Mouse (Mus musculus) kidney, postnatal 0 days (tissue): ENCODE data around the gene Bad. TPM values are rescaled to one million over a fixed set of nuclear protein-coding genes. Genes with fewer than 3 reads are reported as not detected.
A peak's percentile ranks its signal among the peaks of the same experiment; 100 is the strongest.

Experiments used
- ATAC-seq: fragments of 200-750 bp; cut with Nextera tagmentation; replicated peaks from 2 replicates; pipeline ENCODE4 v1.8.0; 2017; ENCODE audit warnings: low read depth, moderate number of reproducible peaks, moderate TSS enrichment, moderate library complexity; ENCODE audit not compliant: low FRiP score
- DNase-seq: peaks from one replicate; pipeline ENCODE4 v3.0.0-alpha.2; 2016; ENCODE audit warnings: low spot score
- H3K27ac ChIP-seq: fragments of 300-500 bp; sonication (generic); 2 replicates; pipeline ENCODE4 v1.5.1; 2014; ENCODE audit warnings: mild to moderate bottlenecking
- H3K27me3 ChIP-seq: fragments of 300-500 bp; sonication (generic); 2 replicates; pipeline ENCODE4 v1.6.1; 2014; ENCODE audit warnings: low read length, mixed read lengths; ENCODE audit not compliant: insufficient read depth
- H3K36me3 ChIP-seq: fragments of 300-500 bp; sonication (generic); 2 replicates; pipeline ENCODE4 v1.6.1; 2014; ENCODE audit warnings: low read length, mixed read lengths; ENCODE audit not compliant: insufficient read depth
- H3K4me1 ChIP-seq: fragments of 300-500 bp; sonication (generic); replicated peaks from 2 replicates; pipeline ENCODE4 v1.6.1; 2014; ENCODE audit warnings: antibody characterized with exemption, low read length, mixed read lengths; ENCODE audit not compliant: insufficient read depth
- H3K4me2 ChIP-seq: fragments of 300-500 bp; sonication (generic); 2 replicates; pipeline ENCODE4 v1.6.1; 2014; ENCODE audit warnings: mild to moderate bottlenecking, low read length, moderate library complexity, mixed read lengths
- H3K4me3 ChIP-seq: fragments of 300-500 bp; sonication (generic); replicated peaks from 2 replicates; pipeline ENCODE4 v1.5.1; 2014; ENCODE audit warnings: low read depth, low read length
- H3K9ac ChIP-seq: fragments of 300-500 bp; sonication (generic); 2 replicates; pipeline ENCODE4 v1.6.1; 2014; ENCODE audit warnings: low read depth, low read length
- H3K9me3 ChIP-seq: fragments of 300-500 bp; sonication (generic); replicated peaks from 2 replicates; pipeline ENCODE4 v1.6.1; 2016; ENCODE audit warnings: low read length, inconsistent platforms, mixed read lengths
- CTCF ChIP-seq: IDR thresholded peaks from 2 replicates; pipeline ENCODE4 v1.5.1; 2016; ENCODE audit warnings: antibody characterized with exemption, low read depth, mild to moderate bottlenecking, moderate library complexity
- WGBS: fragments of 180-500 bp; shearing (Covaris S2); extraction: QIAGEN DNeasy Blood & Tissue Kit; methylation state at CpG from one replicate; pipeline ENCODE4 v1.1.7; 2014; 5-methylcytosine and 5-hydroxymethylcytosine counted together
- polyA plus RNA-seq: library from polyadenylated mRNA; unstranded; fragments of >200 nt; fragmentation: Nextera tagmentation; extraction: Ambion mirVana; gene quantifications from 2 replicates; pipeline ENCODE4 v1.2.1, GENCODE M21; 2015

Bad gene
- polyA plus RNA-seq, 1 experiment from 2014 or later: 75.8 TPM

GRCm38 (mm10) chr19:6932018-6932417, 9.6 kb upstream of the Bad start:
- DNase-seq (no peak), ATAC-seq (no peak)
- Histone ChIP-seq H3K4me3 (no peak overlapping the region), H3K9me3 (no peaks in the 10 kb centered on the region), H3K4me1 (peaks cover 10% of the 10 kb centered on the region; the same call in 1 of the 2 replicates), H3K4me2 (no peak overlapping the region), H3K27me3 (peaks cover 32% of the 10 kb centered on the region), H3K36me3 (no peaks in the 10 kb centered on the region), H3K27ac (no peak overlapping the region), H3K9ac (no peak overlapping the region)
- 74% methylated on average over 1 of the region's 1 CpGs for WGBS
- TF ChIP-seq CTCF: no peak

- DNase-seq (no peak), ATAC-seq (no peak)
- WGBS: 41% methylated on average over 4 of the region's 4 CpGs
- Histone ChIP-seq H3K9me3 (no peaks in the 10 kb centered on the region), H3K4me3 (peak overlapping the region; percentile 38; the same call in 1 of the 2 replicates), H3K4me2 (peak overlapping the region; percentile 84; the same call in 1 of the 2 replicates), H3K9ac (no peak overlapping the region), H3K36me3 (no peaks in the 10 kb centered on the region), H3K4me1 (peaks cover 10% of the 10 kb centered on the region; the same call in 1 of the 2 replicates), H3K27ac (no peak overlapping the region), H3K27me3 (peaks cover 25% of the 10 kb centered on the region)
- TF ChIP-seq CTCF: no peak
Measured at GRCm38 (mm10) chr19:6933102-6933435, 8.6 kb upstream of the Bad start.

GRCm38 (mm10) chr19:6933436-6934194, 8.0 kb upstream of the Bad start:
- Histone ChIP-seq H3K4me3 (peak overlapping the region; percentile 38), H3K9me3 (no peaks in the 10 kb centered on the region), H3K4me1 (peaks cover 10% of the 10 kb centered on the region; the same call in 1 of the 2 replicates), H3K36me3 (no peaks in the 10 kb centered on the region), H3K9ac (peak overlapping the region; percentile 49), H3K27me3 (peaks cover 21% of the 10 kb centered on the region), H3K4me2 (peak overlapping the region; percentile 84), H3K27ac (no peak overlapping the region)
- no peak for TF ChIP-seq CTCF
- ATAC-seq: peak; percentile 40
- WGBS: 3% methylated on average over 57 of the region's 58 CpGs
- no peak for DNase-seq

- no peak for TF ChIP-seq CTCF
- no peak for ATAC-seq
- Histone ChIP-seq H3K4me3 (peak within 1 kb of the TSS; percentile 38), H3K9me3 (no peaks in the 10 kb centered on the region), H3K4me2 (peak within 1 kb of the TSS; percentile 84), H3K27ac (no peak within 1 kb of the TSS), H3K27me3 (peaks cover 21% of the 10 kb centered on the region), H3K4me1 (peaks cover 14% of the 10 kb centered on the region; the same call in 1 of the 2 replicates), H3K9ac (peak within 1 kb of the TSS; percentile 49), H3K36me3 (no peaks in the 10 kb centered on the region)
- 12% methylated on average over 23 of the region's 23 CpGs for WGBS
- DNase-seq: no peak
Measured at GRCm38 (mm10) chr19:6934195-6934977, 7.3 kb upstream of the Bad start, which contains the start of gene Kcnk4. Gene Kcnk4, minus strand, starts transcription at chr19:6934515.

GRCm38 (mm10) chr19:6936299-6936698, 5.4 kb upstream of the Bad start:
- Histone ChIP-seq H3K27me3 (peaks cover 21% of the 10 kb centered on the region), H3K4me2 (no peak overlapping the region), H3K9ac (no peak overlapping the region), H3K9me3 (no peaks in the 10 kb centered on the region), H3K4me3 (no peak overlapping the region), H3K27ac (no peak overlapping the region), H3K36me3 (no peaks in the 10 kb centered on the region), H3K4me1 (peaks cover 23% of the 10 kb centered on the region)
- DNase-seq: no peak
- no peak for ATAC-seq
- peak; percentile 62 for TF ChIP-seq CTCF
- WGBS: 28% methylated on average over 3 of the region's 3 CpGs
